In genomic region chr17:46160090-46160662, GRCm38 (mm10) we compare ENCODE assay signal across 8 mouse cellular contexts. TPM values are rescaled to one million over a fixed set of nuclear protein-coding genes. Genes with fewer than 3 reads are reported as not detected.
DNase-seq lines count a peak whose midpoint lies in the region; ATAC-seq and TF ChIP-seq lines count a peak whose summit lies in the region.

No protein-coding gene starts in this region.

- H3K4me3 ChIP-seq in gastrocnemius, adult 2 months: peak overlapping the region; percentile 92
- H3K4me3 ChIP-seq in hindbrain, postnatal 0 days (ENCODE audit: low read length): peak overlapping the region; percentile 89
- H3K4me3 ChIP-seq in left cerebral cortex, adult 2 months: peak overlapping the region; percentile 91

- ATAC-seq in common myeloid progenitor, adult 5-6 weeks (replicated peaks; ENCODE audit: low read depth, poor library complexity, severe bottlenecking): peak; percentile 58
- ATAC-seq in hindbrain, postnatal 0 days: peak; percentile 37
- ATAC-seq in megakaryocyte, adult 5-6 weeks (ENCODE audit: poor library complexity, severe bottlenecking): peak; percentile 62

- H3K27me3 ChIP-seq in hindbrain, postnatal 0 days (ENCODE audit: insufficient read depth, low read length): no peaks in the 10 kb centered on the region

- H3K4me1 ChIP-seq in hindbrain, postnatal 0 days (ENCODE audit: insufficient read depth, low read length): peaks cover 3% of the 10 kb centered on the region; the same call in 1 of the 2 replicates

- intact Hi-C loops in gastrocnemius, adult 2 months (cut with DNase I): no loop called here
- intact Hi-C loops in left cerebral cortex, adult 2 months (cut with DNase I): no loop called here

- peak; percentile 53 for TF ChIP-seq CTCF in gastrocnemius, adult 2 months (IDR thresholded peaks at IDR 0.05)
- TF ChIP-seq CTCF in hindbrain, postnatal 0 days (IDR thresholded peaks at IDR 0.05; ENCODE audit: low read depth): peak; percentile 57; the same call in 1 of the 2 replicates
- TF ChIP-seq CTCF in left cerebral cortex, adult 2 months (IDR thresholded peaks at IDR 0.05): peak; percentile 59

- peak overlapping the region; percentile 80 for H3K9ac ChIP-seq in hindbrain, postnatal 0 days (replicated peaks; ENCODE audit: low read length)

- H3K36me3 ChIP-seq in hindbrain, postnatal 0 days (ENCODE audit: insufficient read depth, low read length): peaks cover 12% of the 10 kb centered on the region

- H3K4me2 ChIP-seq in hindbrain, postnatal 0 days (ENCODE audit: low read depth, low read length): peak overlapping the region; percentile 64

- H3K27ac ChIP-seq in gastrocnemius, adult 2 months: peak overlapping the region; percentile 98
- peak overlapping the region; percentile 70 for H3K27ac ChIP-seq in hindbrain, postnatal 0 days
- peak overlapping the region; percentile 88 for H3K27ac ChIP-seq in left cerebral cortex, adult 2 months

- under 1% methylated on average over 16 of the region's 16 CpGs for WGBS in hindbrain, postnatal 0 days

- no peaks in the 10 kb centered on the region for H3K9me3 ChIP-seq in hindbrain, postnatal 0 days (ENCODE audit: low read length)

- peak; percentile 65 for DNase-seq in WW6 (ENCODE audit: low read depth, low spot score)
- peak; percentile 94 for DNase-seq in gastrocnemius, adult 2 months
- DNase-seq in hindbrain, postnatal 0 days (ENCODE audit: low spot score): peak; percentile 89
- DNase-seq in left cerebral cortex, adult 2 months (ENCODE audit: extremely low spot score in 1 of 2, low spot score in 2 of 2): peak; percentile 80 to 83
- DNase-seq in right cerebral cortex, postnatal 10 days (ENCODE audit: low spot score in 2 of 2): peak; percentile 90 to 91
- DNase-seq in urinary bladder, postnatal 25 days (ENCODE audit: low spot score): peak; percentile 86

RNA-seq across cellular contexts. Expression of gene Gtpbp2, which starts 0.7 kb away (rescaled TPM):
- total RNA-seq in common myeloid progenitor, adult 5-6 weeks (2017): 26.1 and 31.0 TPM in 2 replicates
- 10 to 100 TPM; 52.7 to 55.2 TPM for total RNA-seq in gastrocnemius, adult 2 months (2021)
- 68.0 and 94.8 TPM in 2 replicates for total RNA-seq in hindbrain, postnatal 0 days (2014; rRNA removed)
- 25.8 and 27.9 TPM in 2 replicates for polyA plus RNA-seq in hindbrain, postnatal 0 days (2015; fragmentation: Nextera tagmentation; extraction: Ambion mirVana)
- total RNA-seq in left cerebral cortex, adult 2 months (2021): 100 to 1,000 TPM; 134 to 140 TPM
- total RNA-seq in megakaryocyte, adult 5-6 weeks (2015): 29.3 and 30.2 TPM in 2 replicates
- 47.9 and 49.6 TPM in 2 replicates for total RNA-seq in megakaryocyte, adult 5-6 weeks (2017)

RNA-seq across cellular contexts. Expression of gene Mad2l1bp, which starts 6.8 kb away (rescaled TPM):
- total RNA-seq in common myeloid progenitor, adult 5-6 weeks (2017): 3.8 and 12.1 TPM in 2 replicates
- total RNA-seq in gastrocnemius, adult 2 months (2021): 10 to 100 TPM; 20.8 to 25.1 TPM
- 10.2 and 16.2 TPM in 2 replicates for total RNA-seq in hindbrain, postnatal 0 days (2014; rRNA removed)
- 17.2 and 17.5 TPM in 2 replicates for polyA plus RNA-seq in hindbrain, postnatal 0 days (2015; fragmentation: Nextera tagmentation; extraction: Ambion mirVana)
- 10 to 100 TPM; 11.6 to 15.7 TPM for total RNA-seq in left cerebral cortex, adult 2 months (2021)
- total RNA-seq in megakaryocyte, adult 5-6 weeks (2015): 20.5 and 20.6 TPM in 2 replicates
- total RNA-seq in megakaryocyte, adult 5-6 weeks (2017): 9.5 and 9.9 TPM in 2 replicates

RNA-seq across cellular contexts. Expression of gene Rsph9, which starts 16.2 kb away (rescaled TPM):
- 1.3 TPM in 1 of 2 replicates, not detected in the other for total RNA-seq in common myeloid progenitor, adult 5-6 weeks (2017)
- total RNA-seq in gastrocnemius, adult 2 months (2021): under 1 TPM; 0.47 to 0.61 TPM
- total RNA-seq in hindbrain, postnatal 0 days (2014; rRNA removed): 50.7 and 54.3 TPM in 2 replicates
- 74.7 and 80.0 TPM in 2 replicates for polyA plus RNA-seq in hindbrain, postnatal 0 days (2015; fragmentation: Nextera tagmentation; extraction: Ambion mirVana)
- 10 to 100 TPM; 21.7 to 22.0 TPM for total RNA-seq in left cerebral cortex, adult 2 months (2021)
- total RNA-seq in megakaryocyte, adult 5-6 weeks (2015): not detected in 2 replicates
- not detected in 2 replicates for total RNA-seq in megakaryocyte, adult 5-6 weeks (2017)

RNA-seq across cellular contexts. Expression of gene Polh, which starts 42.3 kb away (rescaled TPM):
- 19.1 and 27.4 TPM in 2 replicates for total RNA-seq in common myeloid progenitor, adult 5-6 weeks (2017)
- 10 to 100 TPM; 11.8 to 14.1 TPM for total RNA-seq in gastrocnemius, adult 2 months (2021)
- 9.7 and 10.5 TPM in 2 replicates for total RNA-seq in hindbrain, postnatal 0 days (2014; rRNA removed)
- 4.7 and 5.5 TPM in 2 replicates for polyA plus RNA-seq in hindbrain, postnatal 0 days (2015; fragmentation: Nextera tagmentation; extraction: Ambion mirVana)
- total RNA-seq in left cerebral cortex, adult 2 months (2021): 1 to 10 TPM; 6.3 to 6.7 TPM
- total RNA-seq in megakaryocyte, adult 5-6 weeks (2015): 14.2 and 18.2 TPM in 2 replicates
- 28.5 and 31.8 TPM in 2 replicates for total RNA-seq in megakaryocyte, adult 5-6 weeks (2017)

RNA-seq across cellular contexts. Expression of gene Xpo5, which starts 42.4 kb away (rescaled TPM):
- 60.6 and 67.8 TPM in 2 replicates for total RNA-seq in common myeloid progenitor, adult 5-6 weeks (2017)
- total RNA-seq in gastrocnemius, adult 2 months (2021): 10 to 100 TPM; 10.8 to 12.2 TPM
- total RNA-seq in hindbrain, postnatal 0 days (2014; rRNA removed): 54.5 and 56.9 TPM in 2 replicates
- 23.8 and 23.9 TPM in 2 replicates for polyA plus RNA-seq in hindbrain, postnatal 0 days (2015; fragmentation: Nextera tagmentation; extraction: Ambion mirVana)
- total RNA-seq in left cerebral cortex, adult 2 months (2021): 10 to 100 TPM; 42.1 to 43.3 TPM
- total RNA-seq in megakaryocyte, adult 5-6 weeks (2015): 16.8 and 21.0 TPM in 2 replicates
- 25.1 and 26.6 TPM in 2 replicates for total RNA-seq in megakaryocyte, adult 5-6 weeks (2017)

Comparison
In these comparisons a context has a peak if more than half of its experiments do, and no peak if none do; other contexts are left out.
1. Peak in every context shown above with its lines: DNase-seq, ATAC-seq, H3K4me3 ChIP-seq and H3K27ac ChIP-seq.